Mouse (Mus musculus) granulocyte monocyte progenitor cell, adult 5-6 weeks (primary cell): Measurements from ENCODE around the gene Phospho1. TPM values are rescaled to one million over a fixed set of nuclear protein-coding genes. Genes with fewer than 3 reads are reported as not detected.

Experiments used
- ATAC-seq: replicated peaks from 2 replicates; pipeline ENCODE4 v1.8.0; 2016; ENCODE audit warnings: mild to moderate bottlenecking, moderate TSS enrichment, inconsistent platforms; ENCODE audit not compliant: poor library complexity, severe bottlenecking
- total RNA-seq, 2 experiments: library from RNA; stranded (forward) in 1 of 2; stranded (reverse) in 1 of 2; fragments of 200-712, 200-1000 nt in 1 of 2; fragments of >200 nt in 1 of 2; fragmentation: Nextera tagmentation in 1 of 2; gene quantifications; 2 replicates each; pipeline ENCODE4 v1.2.3; 2014 to 2017

The Phospho1 gene
- total RNA-seq, 2 experiments from 2014 or later: 0.41 TPM; not detected in 1

- ATAC-seq: no peak
Measured at GRCm38 (mm10) chr11:95832129-95833005, 8.1 kb downstream of the Phospho1 start.

GRCm38 (mm10) chr11:95833006-95833570 lies 8.8 kb downstream of the Phospho1 start:
- ATAC-seq: no peak

- ATAC-seq: no peak
Measured at GRCm38 (mm10) chr11:95833631-95834142, 9.4 kb downstream of the Phospho1 start.

GRCm38 (mm10) chr11:95834143-95834667 lies 9.9 kb downstream of the Phospho1 start:
- ATAC-seq: peak; percentile 74

- ATAC-seq: peak; percentile 20
Measured at GRCm38 (mm10) chr11:95834742-95835710, 10.7 kb downstream of the Phospho1 start.

GRCm38 (mm10) chr11:95835832-95836231 lies 11.5 kb downstream of the Phospho1 start:
- ATAC-seq: no peak

- no peak for ATAC-seq
Measured at GRCm38 (mm10) chr11:95836433-95836832, 12.1 kb downstream of the Phospho1 start.

GRCm38 (mm10) chr11:95837059-95837458 lies 12.8 kb downstream of the Phospho1 start, which contains the start of gene Gngt2:
TSS of gene Gngt2 (plus strand) at chr11:95837216.
- ATAC-seq: no peak

- ATAC-seq: no peak
Measured at GRCm38 (mm10) chr11:95838598-95838997, 14.3 kb downstream of the Phospho1 start.

- ATAC-seq: no peak
Measured at GRCm38 (mm10) chr11:95838999-95839868, 14.9 kb downstream of the Phospho1 start.

- no peak for ATAC-seq
Measured at GRCm38 (mm10) chr11:95840694-95841497, 16.6 kb downstream of the Phospho1 start.

GRCm38 (mm10) chr11:95841498-95841830 lies 17.2 kb downstream of the Phospho1 start:
- ATAC-seq: no peak

GRCm38 (mm10) chr11:95842074-95842681 lies 17.9 kb downstream of the Phospho1 start, which contains the start of gene Abi3:
TSS of gene Abi3 (minus strand) at chr11:95842476.
- ATAC-seq: peak; percentile 68

GRCm38 (mm10) chr11:95842953-95843352 lies 18.7 kb downstream of the Phospho1 start:
- ATAC-seq: peak; percentile 76

GRCm38 (mm10) chr11:95843421-95843950 lies 19.2 kb downstream of the Phospho1 start:
- ATAC-seq: no peak

GRCm38 (mm10) chr11:95844935-95845334 lies 20.6 kb downstream of the Phospho1 start:
- ATAC-seq: 0 out of 2 replicates have a peak, but pooled peaks have one; percentile 2

- ATAC-seq: peak; percentile 81
Measured at GRCm38 (mm10) chr11:95850898-95851297, 26.6 kb downstream of the Phospho1 start.
